Mouse (Mus musculus) hindbrain, embryonic 15.5 days (tissue): ENCODE data around the gene Plekho2. TPM values are rescaled to one million over a fixed set of nuclear protein-coding genes. Genes with fewer than 3 reads are reported as not detected.

Source experiments
- ATAC-seq: fragments of 200-750 bp; cut with Nextera tagmentation; 2 replicates; pipeline ENCODE4 v1.8.0; 2017; ENCODE audit warnings: low read depth, moderate number of reproducible peaks, moderate TSS enrichment; ENCODE audit not compliant: low FRiP score
- H3K27ac ChIP-seq: fragments of 300-500 bp; sonication (generic); replicated peaks from 2 replicates; pipeline ENCODE4 v1.5.1; 2015; ENCODE audit warnings: mild to moderate bottlenecking, inconsistent platforms
- H3K27me3 ChIP-seq: fragments of 300-500 bp; sonication (generic); 2 replicates; pipeline ENCODE4 v1.6.1; 2015; ENCODE audit warnings: control low read depth, inconsistent platforms
- H3K36me3 ChIP-seq: fragments of 300-500 bp; sonication (generic); 2 replicates; pipeline ENCODE4 v1.6.1; 2015; ENCODE audit warnings: control low read depth, inconsistent platforms
- H3K4me1 ChIP-seq: fragments of 300-500 bp; sonication (generic); replicated peaks from 2 replicates; pipeline ENCODE4 v1.6.1; 2015; ENCODE audit warnings: control low read depth, inconsistent platforms
- H3K4me2 ChIP-seq: fragments of 300-500 bp; sonication (generic); 2 replicates; pipeline ENCODE4 v1.6.1; 2015; ENCODE audit warnings: moderate library complexity, mild to moderate bottlenecking, inconsistent platforms
- H3K4me3 ChIP-seq: fragments of 300-500 bp; sonication (generic); 2 replicates; pipeline ENCODE4 v1.5.1; 2015; ENCODE audit warnings: mild to moderate bottlenecking, inconsistent platforms
- H3K9ac ChIP-seq: fragments of 300-500 bp; sonication (generic); 2 replicates; pipeline ENCODE4 v1.6.1; 2015; ENCODE audit warnings: inconsistent platforms
- H3K9me3 ChIP-seq: fragments of 300-500 bp; sonication (generic); 2 replicates; pipeline ENCODE4 v1.6.1; 2016; ENCODE audit warnings: control low read depth, inconsistent platforms
- WGBS: fragments of 180-500 bp; shearing (Covaris S2); methylation state at CpG from one replicate; pipeline ENCODE4 v1.1.7; 2015; 5-methylcytosine and 5-hydroxymethylcytosine counted together
- polyA plus RNA-seq: library from polyadenylated mRNA; unstranded; fragments of >200 nt; fragmentation: Nextera tagmentation; extraction: Ambion mirVana; gene quantifications from 2 replicates; pipeline ENCODE4 v1.2.1, GENCODE M21; 2015

Gene Plekho2
- polyA plus RNA-seq, 1 experiment from 2014 or later: 8.0 TPM

DNA sequence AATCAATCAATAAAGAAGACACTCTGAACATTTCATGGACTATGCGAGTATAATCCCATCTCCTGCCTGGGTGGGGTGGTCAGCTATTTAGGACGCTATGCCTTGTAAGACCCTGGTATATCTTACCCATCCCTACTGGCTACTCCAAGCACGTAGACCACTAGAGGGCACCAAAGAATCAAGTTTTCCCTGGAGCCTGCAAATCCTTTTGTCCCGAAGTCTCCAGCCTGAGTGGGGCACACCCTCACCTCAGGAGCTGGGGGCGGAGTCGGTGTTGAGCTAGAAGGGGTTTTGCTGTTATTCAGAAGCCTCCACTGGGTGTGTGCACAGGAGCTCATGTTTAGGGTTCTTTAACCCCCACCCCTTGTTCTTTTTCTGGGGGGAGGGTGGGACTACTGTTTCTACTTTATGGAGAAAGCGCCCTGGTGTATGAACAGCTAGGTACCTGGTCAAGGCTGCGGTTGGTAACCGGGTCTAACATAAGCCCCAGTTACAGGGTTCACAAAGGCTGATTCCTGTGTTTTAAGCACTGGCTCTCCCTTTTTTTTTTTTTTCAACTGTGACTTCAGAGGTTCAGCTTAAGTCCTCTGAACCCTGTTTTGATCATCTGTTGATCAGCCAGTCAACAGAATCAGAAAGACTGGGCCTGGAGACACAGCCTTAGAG lies 25.8 kb upstream of the Plekho2 start:
- H3K9me3 ChIP-seq: no peaks in the 10 kb centered on the region
- ATAC-seq: peak; percentile 73; the same call in 1 of the 2 replicates
- 6% methylated on average over 9 of the region's 9 CpGs for WGBS
- H3K4me3 ChIP-seq: peak overlapping the region; percentile 28
- peak overlapping the region; percentile 60 for H3K4me2 ChIP-seq
- H3K4me1 ChIP-seq: peaks cover 6% of the 10 kb centered on the region
- peak overlapping the region; percentile 40; the same call in 1 of the 2 replicates for H3K9ac ChIP-seq
- no peaks in the 10 kb centered on the region for H3K27me3 ChIP-seq
- H3K27ac ChIP-seq: no peak overlapping the region
- no peaks in the 10 kb centered on the region for H3K36me3 ChIP-seq

DNA sequence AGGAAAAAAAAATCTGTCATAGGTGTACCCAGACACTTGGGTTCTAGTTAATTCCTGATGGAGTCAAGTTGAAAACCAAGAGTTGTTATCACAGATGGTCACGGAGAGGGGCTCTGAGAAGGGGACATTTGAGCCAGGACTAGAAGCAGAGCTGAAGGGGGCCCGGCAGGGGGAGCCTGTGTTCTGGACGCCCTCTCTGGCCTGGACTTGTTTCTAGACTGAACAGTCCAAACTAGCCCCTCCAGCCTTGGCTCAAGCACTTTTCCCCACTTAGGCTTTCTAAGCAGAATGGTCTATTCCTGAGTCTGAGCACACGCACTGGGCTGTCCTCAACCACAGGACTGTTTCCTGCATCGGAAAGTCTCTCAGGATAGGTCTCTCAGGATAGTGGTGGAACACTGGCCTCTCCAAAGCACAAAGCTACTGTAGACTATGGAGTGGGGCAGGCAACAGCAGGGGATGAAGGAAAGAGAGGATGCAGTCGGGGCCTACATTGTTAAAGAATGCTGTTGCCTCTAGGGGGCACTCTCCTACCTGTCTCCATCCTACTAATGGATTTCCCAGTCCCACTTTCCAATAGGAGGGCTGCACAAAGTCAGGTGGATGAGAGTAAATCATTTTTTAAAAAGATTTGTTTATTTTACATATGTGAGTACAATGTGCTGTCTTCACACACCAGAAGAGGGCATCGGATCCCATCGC lies 23.7 kb upstream of the Plekho2 start:
- Histone ChIP-seq H3K36me3 (no peaks in the 10 kb centered on the region), H3K9ac (no peak overlapping the region), H3K27me3 (no peaks in the 10 kb centered on the region), H3K27ac (no peak overlapping the region), H3K4me3 (no peak overlapping the region), H3K4me2 (no peak overlapping the region), H3K9me3 (no peaks in the 10 kb centered on the region), H3K4me1 (peaks cover 6% of the 10 kb centered on the region)
- no peak for ATAC-seq
- 53% methylated on average over 8 of the region's 8 CpGs for WGBS

DNA sequence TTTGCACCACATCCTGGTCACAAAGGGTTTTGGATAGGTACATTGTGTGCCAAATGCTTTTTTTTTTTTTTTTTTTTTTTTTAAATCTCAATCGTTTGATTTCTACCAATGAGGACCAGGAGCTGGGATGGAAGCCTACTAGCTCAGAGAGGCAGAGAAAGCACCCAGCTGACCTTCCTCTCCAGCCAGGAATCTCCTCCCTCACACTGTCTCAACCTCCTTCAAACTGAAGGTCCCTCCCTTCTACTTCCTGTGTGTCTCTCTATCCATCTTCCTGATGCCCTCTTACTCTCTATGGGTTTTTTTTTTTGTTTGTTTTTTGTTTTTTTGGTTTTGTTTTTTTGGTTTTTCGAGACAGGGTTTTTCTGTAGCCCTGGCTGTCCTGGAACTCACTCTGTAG lies 21.1 kb upstream of the Plekho2 start:
- H3K4me3 ChIP-seq: no peak overlapping the region
- H3K27me3 ChIP-seq: no peaks in the 10 kb centered on the region
- H3K9me3 ChIP-seq: no peaks in the 10 kb centered on the region
- H3K4me2 ChIP-seq: no peak overlapping the region
- peaks cover 6% of the 10 kb centered on the region for H3K4me1 ChIP-seq
- H3K27ac ChIP-seq: no peak overlapping the region
- H3K36me3 ChIP-seq: no peaks in the 10 kb centered on the region
- WGBS: 85% methylated on average over 2 of the region's 2 CpGs
- no peak overlapping the region for H3K9ac ChIP-seq
- no peak for ATAC-seq

DNA sequence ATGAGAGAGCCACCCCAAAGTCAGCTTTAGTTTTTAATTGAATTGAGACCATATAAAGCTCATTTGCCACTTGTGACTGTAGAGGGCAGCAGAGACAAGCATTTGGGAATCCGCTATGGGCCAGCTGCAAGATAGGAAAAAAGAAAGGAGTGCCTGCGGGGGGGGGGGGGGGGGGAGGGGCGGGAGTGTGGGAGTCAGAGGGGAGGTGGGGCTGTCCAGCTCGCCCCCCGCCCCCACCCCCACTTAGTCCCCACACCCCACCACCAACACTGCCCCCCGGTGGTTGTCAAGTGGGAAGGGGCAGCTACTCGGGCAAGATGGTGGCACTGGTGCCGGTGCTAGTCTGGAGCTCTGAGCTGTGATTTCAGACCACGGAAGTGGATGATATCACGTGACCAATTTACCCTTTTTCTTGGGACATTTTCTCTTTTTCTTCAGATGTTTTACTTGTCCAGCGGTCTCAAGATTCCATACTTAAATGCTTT lies 19.0 kb upstream of the Plekho2 start:
- ATAC-seq: no peak
- Histone ChIP-seq H3K9me3 (no peaks in the 10 kb centered on the region), H3K27me3 (no peaks in the 10 kb centered on the region), H3K4me2 (0 out of 2 replicates have a peak overlapping the region, but pooled peaks have one; percentile 19), H3K4me3 (no peak overlapping the region), H3K9ac (no peak overlapping the region), H3K36me3 (no peaks in the 10 kb centered on the region), H3K4me1 (no peaks in the 10 kb centered on the region), H3K27ac (no peak overlapping the region)
- 49% methylated on average over 8 of the region's 11 CpGs for WGBS

DNA sequence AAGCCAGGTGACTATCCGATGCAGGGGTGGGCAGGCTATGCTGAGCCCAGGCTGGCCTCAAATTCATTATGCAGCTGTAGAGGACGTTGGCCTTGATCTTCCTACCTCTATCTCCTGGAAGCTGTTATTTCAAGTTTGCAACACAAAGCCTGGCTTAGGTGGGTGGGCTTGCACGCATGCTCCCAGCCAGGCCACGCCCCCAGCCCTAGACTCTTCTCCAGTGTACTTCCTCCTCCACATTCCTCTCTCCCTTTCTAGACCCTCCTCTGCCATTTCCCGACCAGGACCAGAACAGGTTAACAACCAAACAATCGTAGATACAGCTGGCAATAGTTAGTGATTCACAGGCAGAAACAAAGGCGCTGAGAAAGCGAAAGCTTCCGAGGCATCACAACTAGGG lies 13.8 kb upstream of the Plekho2 start:
- no peaks in the 10 kb centered on the region for H3K27me3 ChIP-seq
- WGBS: 84% methylated on average over 9 of the region's 9 CpGs
- ATAC-seq: no peak

DNA sequence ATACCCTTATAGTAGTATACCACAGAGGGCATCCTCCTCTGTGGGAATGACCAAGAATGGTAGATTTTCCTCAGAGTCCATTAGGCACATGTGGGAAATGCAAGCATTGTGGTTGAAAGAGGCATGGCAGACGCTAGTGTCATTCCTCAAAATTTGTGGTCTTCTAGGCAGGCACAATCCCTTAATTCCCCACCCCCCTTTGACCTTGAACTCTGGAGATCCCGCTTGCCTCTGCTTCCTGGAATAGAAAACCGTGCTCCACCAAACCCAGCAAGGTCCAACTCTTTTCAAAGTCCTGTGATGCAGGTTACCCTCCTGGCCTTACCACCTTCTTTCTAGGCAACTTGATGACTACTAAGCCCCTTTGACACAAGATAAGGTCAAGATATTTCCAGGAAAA lies 12.9 kb upstream of the Plekho2 start:
- no peaks in the 10 kb centered on the region for H3K27me3 ChIP-seq
- no peak for ATAC-seq
- no peak overlapping the region for H3K27ac ChIP-seq
- H3K4me1 ChIP-seq: peaks cover 17% of the 10 kb centered on the region
- H3K9ac ChIP-seq: no peak overlapping the region
- no peak overlapping the region for H3K4me3 ChIP-seq
- no peaks in the 10 kb centered on the region for H3K9me3 ChIP-seq
- H3K4me2 ChIP-seq: no peak overlapping the region
- 89% methylated on average over 3 of the region's 3 CpGs for WGBS
- H3K36me3 ChIP-seq: no peaks in the 10 kb centered on the region

More for the DNA sequence above, 13.8 kb upstream of the Plekho2 start:
- no peaks in the 10 kb centered on the region for H3K9me3 ChIP-seq
- H3K9ac ChIP-seq: no peak overlapping the region
- no peak overlapping the region for H3K27ac ChIP-seq
- H3K4me2 ChIP-seq: no peak overlapping the region
- H3K4me3 ChIP-seq: no peak overlapping the region
- no peaks in the 10 kb centered on the region for H3K36me3 ChIP-seq
- peaks cover 8% of the 10 kb centered on the region; the same call in 1 of the 2 replicates for H3K4me1 ChIP-seq

DNA sequence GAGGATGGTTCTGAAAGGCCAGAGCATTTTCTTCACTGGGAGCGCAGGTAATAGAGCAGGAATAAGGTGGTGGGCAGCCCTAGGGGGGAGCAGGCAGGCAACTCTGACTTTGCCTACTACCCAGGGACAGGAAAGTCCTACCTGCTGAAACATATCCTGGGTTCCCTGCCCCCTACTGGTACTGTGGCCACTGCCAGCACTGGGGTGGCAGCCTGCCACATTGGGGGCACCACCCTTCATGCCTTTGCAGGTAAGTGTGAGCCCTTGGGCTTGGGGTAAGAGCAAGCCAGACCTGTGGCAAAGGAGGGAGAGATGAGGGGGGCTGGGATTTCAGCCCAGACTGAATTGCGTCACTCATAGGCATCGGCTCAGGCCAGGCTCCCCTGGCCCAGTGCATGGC lies 9.3 kb upstream of the Plekho2 start:
- peak; percentile 12; the same call in 1 of the 2 replicates for ATAC-seq
- peak overlapping the region; percentile 49; the same call in 1 of the 2 replicates for H3K4me3 ChIP-seq
- WGBS: 85% methylated on average over 3 of the region's 3 CpGs

DNA sequence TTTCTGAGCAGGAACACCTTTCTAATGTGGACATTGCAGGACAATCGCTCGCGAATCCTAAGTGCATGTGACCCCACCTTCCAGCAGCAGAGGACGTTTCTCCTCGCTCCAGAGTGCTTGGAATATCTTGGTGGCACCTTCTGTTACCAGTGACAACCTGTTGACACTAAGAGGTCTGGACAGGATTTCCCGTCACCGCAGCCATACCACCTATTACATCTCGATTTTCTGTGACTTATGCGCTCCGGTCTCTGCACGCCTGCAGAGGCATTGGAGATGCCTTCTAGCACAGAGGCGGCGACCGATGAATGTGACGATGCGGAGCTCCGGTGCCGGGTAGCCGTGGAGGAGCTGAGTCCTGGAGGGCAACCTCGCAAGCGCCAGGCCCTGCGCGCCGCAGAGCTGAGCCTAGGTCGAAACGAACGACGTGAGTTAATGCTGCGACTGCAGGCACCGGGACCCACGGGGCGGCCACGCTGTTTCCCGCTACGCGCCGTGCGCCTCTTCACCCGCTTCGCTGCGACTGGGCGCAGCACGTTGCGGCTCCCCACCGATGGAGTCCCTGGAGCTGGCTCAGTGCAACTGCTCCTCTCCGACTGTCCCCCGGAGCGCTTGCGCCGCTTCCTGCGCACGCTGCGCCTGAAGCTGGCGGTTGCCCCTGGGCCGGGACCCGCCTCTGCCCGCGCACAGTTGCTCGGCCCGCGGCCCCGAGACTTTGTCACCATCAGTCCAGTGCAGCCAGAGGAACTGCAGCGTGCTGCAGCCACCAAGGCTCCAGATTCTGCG lies 7.9 kb upstream of the Plekho2 start:
- peak; percentile 56; the same call in 1 of the 2 replicates for ATAC-seq
- Histone ChIP-seq H3K36me3 (no peaks in the 10 kb centered on the region), H3K4me3 (peak overlapping the region; percentile 49), H3K27me3 (no peaks in the 10 kb centered on the region), H3K9me3 (no peaks in the 10 kb centered on the region), H3K9ac (peak overlapping the region; percentile 51), H3K4me2 (peak overlapping the region; percentile 98), H3K27ac (no peak overlapping the region), H3K4me1 (peaks cover 28% of the 10 kb centered on the region)
- under 1% methylated on average over 64 of the region's 64 CpGs for WGBS

More for the DNA sequence above, 9.3 kb upstream of the Plekho2 start:
- no peaks in the 10 kb centered on the region for H3K9me3 ChIP-seq
- H3K36me3 ChIP-seq: no peaks in the 10 kb centered on the region
- no peak overlapping the region for H3K9ac ChIP-seq
- no peaks in the 10 kb centered on the region for H3K27me3 ChIP-seq
- H3K27ac ChIP-seq: no peak overlapping the region
- H3K4me2 ChIP-seq: peak overlapping the region; percentile 98
- peaks cover 28% of the 10 kb centered on the region for H3K4me1 ChIP-seq

DNA sequence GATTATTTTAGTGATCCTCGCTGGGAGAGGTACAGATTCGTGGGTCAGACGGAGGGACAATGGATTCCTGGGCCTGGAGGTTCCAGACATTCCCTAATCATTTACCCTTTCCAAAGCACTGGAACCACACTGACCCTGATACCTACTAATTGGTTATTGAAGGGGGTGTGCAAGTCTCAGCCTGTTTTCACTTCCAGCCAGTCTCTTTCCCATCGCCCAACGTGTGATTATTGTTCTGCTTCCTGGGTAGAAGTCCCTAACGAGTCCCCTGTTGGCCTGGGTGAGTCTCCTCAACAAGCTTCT lies 7.4 kb upstream of the Plekho2 start:
- H3K9me3 ChIP-seq: no peaks in the 10 kb centered on the region
- H3K4me3 ChIP-seq: peak overlapping the region; percentile 49
- H3K4me2 ChIP-seq: peak overlapping the region; percentile 98
- no peak; the same call in 1 of the 2 replicates for ATAC-seq
- H3K36me3 ChIP-seq: no peaks in the 10 kb centered on the region
- peak overlapping the region; percentile 51; the same call in 1 of the 2 replicates for H3K9ac ChIP-seq
- peaks cover 28% of the 10 kb centered on the region for H3K4me1 ChIP-seq
- WGBS: 0% methylated on average over 6 of the region's 6 CpGs
- H3K27ac ChIP-seq: no peak overlapping the region
- no peaks in the 10 kb centered on the region for H3K27me3 ChIP-seq

DNA sequence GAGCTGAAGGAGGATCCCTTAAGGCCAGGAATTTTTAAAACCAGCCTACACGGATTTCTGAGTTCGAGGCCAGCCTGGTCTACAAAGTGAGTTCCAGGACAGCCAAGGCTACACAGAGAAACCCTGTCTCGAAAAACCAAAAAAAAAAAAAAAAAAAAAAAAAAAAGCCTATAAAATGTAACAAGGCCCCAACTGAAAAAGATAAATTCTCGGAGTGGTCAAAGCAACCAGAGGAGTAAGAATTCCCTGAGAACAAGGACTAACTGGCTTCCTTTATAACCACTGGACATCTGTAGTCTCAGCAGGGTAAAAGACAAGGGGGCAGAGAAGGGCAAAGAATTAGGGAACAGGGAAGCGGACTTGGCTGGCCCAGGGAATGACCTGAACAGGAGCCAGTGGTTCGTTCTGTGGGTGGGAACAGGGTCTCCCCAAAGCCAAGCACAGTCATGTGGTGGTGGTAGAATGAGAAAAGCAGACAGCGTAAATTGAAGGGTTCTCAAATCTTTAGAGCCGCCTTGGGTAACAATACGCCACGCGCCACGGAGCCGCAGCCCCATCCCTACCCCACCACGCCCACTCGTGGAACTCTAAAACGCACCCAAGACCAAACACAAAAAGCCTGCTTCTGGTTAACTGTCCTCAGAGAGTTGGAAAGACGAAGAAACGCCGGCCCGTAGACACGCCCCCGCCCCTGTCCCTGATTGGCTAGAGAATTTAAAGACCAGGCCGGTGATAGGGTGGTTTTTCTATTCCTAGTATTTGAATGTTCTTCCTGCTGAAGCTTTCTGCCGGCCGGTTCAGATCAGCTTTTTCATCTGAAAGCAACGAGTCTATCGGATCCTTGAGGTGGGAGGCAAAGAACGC lies 6.8 kb upstream of the Plekho2 start, which contains the start of gene Pif1:
Gene Pif1, plus strand, starts transcription at position 755 of the 864 bp plus-strand sequence.
- H3K4me3 ChIP-seq: peak within 1 kb of the TSS; percentile 49
- H3K4me1 ChIP-seq: peaks cover 28% of the 10 kb centered on the region
- no peaks in the 10 kb centered on the region for H3K36me3 ChIP-seq
- peak within 1 kb of the TSS; percentile 51 for H3K9ac ChIP-seq
- WGBS: 10% methylated on average over 28 of the region's 28 CpGs
- no peaks in the 10 kb centered on the region for H3K27me3 ChIP-seq
- H3K4me2 ChIP-seq: peak within 1 kb of the TSS; percentile 98
- no peaks in the 10 kb centered on the region for H3K9me3 ChIP-seq
- no peak within 1 kb of the TSS for H3K27ac ChIP-seq
- peak; percentile 82 for ATAC-seq

DNA sequence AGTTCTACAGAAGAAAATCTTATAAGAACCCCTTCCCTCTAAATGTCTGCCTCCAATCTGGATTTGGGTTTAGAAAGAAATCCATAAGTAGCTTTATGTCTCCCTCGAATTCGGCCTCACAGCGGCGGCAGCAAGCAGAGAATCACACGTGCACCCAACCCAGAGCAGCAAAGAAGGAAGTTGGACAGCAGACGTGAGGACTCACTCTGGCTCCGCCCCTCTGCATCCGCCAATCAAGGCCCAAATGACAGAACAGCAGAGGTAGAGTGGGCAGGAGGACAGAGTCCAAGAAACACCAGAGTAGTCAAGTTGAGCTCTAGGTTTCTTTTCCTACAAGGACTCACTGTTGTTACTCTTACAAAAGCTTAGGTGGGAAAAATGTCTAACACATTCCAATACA lies 3.2 kb upstream of the Plekho2 start:
- Histone ChIP-seq H3K4me1 (peaks cover 30% of the 10 kb centered on the region), H3K27ac (no peak overlapping the region), H3K9me3 (no peaks in the 10 kb centered on the region), H3K9ac (no peak overlapping the region), H3K4me2 (no peak overlapping the region), H3K36me3 (no peaks in the 10 kb centered on the region), H3K4me3 (no peak overlapping the region), H3K27me3 (no peaks in the 10 kb centered on the region)
- no peak for ATAC-seq
- 42% methylated on average over 8 of the region's 8 CpGs for WGBS
